Mouse (Mus musculus) bone marrow, adult 2 months (tissue): ENCODE measurements around the gene Morf4l2. TPM values are rescaled to one million over a fixed set of nuclear protein-coding genes. Genes with fewer than 3 reads are reported as not detected.

Source experiments
- H3K27ac ChIP-seq: fragments of 200-500 bp; 2 replicates; pipeline ENCODE4 v1.5.1; 2012; ENCODE audit warnings: low read depth, mild to moderate bottlenecking, control low read depth, inconsistent platforms, low read length; ENCODE audit not compliant: control insufficient read depth, poor library complexity, insufficient read depth
- H3K4me1 ChIP-seq: fragments of 200-500 bp; 2 replicates; pipeline ENCODE4 v1.6.1; 2011; ENCODE audit warnings: low read length; ENCODE audit not compliant: control insufficient read depth, insufficient read depth
- H3K4me3 ChIP-seq: fragments of 200-500 bp; replicated peaks from 2 replicates; pipeline ENCODE3; 2011; ENCODE audit warnings: mild to moderate bottlenecking, low read depth, low read length, control low read depth; ENCODE audit not compliant: control insufficient read depth
- CTCF ChIP-seq: fragments of 200-500 bp; IDR thresholded peaks from 2 replicates; pipeline ENCODE4 v1.5.1; 2011; ENCODE audit warnings: low read length, control low read depth; ENCODE audit not compliant: control insufficient read depth, insufficient read depth
- POLR2A ChIP-seq: fragments of 200-500 bp; IDR thresholded peaks from 2 replicates; pipeline ENCODE4 v1.6.1; 2011; ENCODE audit warnings: low read depth, mild to moderate bottlenecking, control low read depth, low read length, borderline replicate concordance; ENCODE audit not compliant: control insufficient read depth
- WGBS: fragments of 180-500 bp; shearing (Covaris S2); methylation state at CpG from one replicate; pipeline ENCODE4 v1.1.7; 2018; 5-methylcytosine and 5-hydroxymethylcytosine counted together
- polyA plus RNA-seq: library from polyadenylated mRNA; stranded (reverse); fragments of >200 nt; gene quantifications from 2 replicates; pipeline ENCODE4 v1.2.4, GENCODE M21; 2011; ENCODE audit warnings: low replicate concordance; ENCODE audit not compliant: missing spikeins, insufficient read depth, insufficient read length

Gene Morf4l2
- polyA plus RNA-seq: 84.4 and 155 TPM in 2 replicates

DNA sequence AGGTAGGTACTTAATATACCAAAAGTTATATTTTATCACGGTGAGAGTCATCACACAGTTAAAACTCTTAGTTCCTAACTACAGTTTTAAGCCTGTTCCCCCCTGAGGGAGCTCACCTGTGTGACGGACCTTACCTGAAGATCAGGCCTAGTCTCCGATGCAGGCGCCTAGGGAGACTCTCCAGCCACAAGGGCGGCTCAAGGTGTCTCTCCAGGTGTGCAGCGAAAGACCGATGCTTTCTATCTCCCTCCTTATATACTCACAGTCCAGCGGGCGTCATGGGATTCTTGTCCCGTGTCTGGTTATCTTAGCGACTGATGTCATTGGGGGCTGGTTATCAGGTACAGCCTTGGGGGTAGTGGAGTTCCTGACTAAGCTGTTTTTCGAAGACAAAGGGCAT is at the start of gene Morf4l2:
Morf4l2 (minus strand) TSS at position 232 of the 400 bp plus-strand sequence.
- no peak within 1 kb of the TSS for H3K4me3 ChIP-seq
- 79% methylated on average over 12 of the region's 12 CpGs for WGBS
- H3K27ac ChIP-seq: no peak within 1 kb of the TSS
- TF ChIP-seq CTCF (no peak), POLR2A (no peak)
- no peaks in the 10 kb centered on the region for H3K4me1 ChIP-seq

DNA sequence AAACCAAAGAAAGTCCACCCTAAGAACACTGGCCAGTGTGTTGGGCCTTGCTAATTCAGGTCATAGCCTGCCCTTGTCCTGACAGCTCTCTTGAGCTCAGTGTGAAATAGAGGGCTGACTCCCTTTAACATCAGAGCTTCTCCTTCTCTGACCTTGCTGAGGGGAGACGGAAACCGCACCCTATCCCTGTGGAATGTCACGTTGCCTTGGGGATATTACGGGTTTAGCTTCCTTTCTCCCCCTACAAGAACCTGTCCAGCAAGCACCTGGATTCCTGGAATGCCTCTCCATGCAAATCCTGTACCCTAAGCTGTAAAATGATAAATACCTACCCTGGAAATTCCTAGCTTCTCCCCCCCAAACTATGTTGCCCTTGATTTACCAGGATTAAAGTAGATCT is 46.0 kb upstream of the Morf4l2 start:
- Histone ChIP-seq H3K27ac (no peak overlapping the region), H3K4me1 (no peaks in the 10 kb centered on the region), H3K4me3 (no peak overlapping the region)
- WGBS: 90% methylated on average over 4 of the region's 4 CpGs
- TF ChIP-seq CTCF (no peak), POLR2A (no peak)

DNA sequence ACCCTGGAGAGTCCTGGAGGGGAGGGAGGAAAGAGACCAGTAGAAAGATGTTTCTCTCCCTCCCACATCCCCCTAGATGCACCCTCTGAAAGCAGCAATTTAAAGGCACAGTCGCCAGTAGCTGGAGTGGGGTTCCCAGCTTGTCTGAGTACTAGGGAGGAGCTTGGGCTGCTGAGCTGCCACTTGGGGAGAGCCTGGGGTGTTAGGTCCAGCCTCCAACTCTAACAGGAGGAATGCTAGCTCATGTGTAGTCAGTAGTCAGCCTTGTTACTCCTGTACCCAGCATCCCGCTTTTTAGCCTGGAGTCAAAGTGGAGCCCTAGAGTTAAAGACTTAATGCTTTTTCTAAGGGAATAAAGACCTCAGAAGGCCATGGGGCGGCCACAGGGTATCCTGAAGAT is 36.6 kb upstream of the Morf4l2 start, which contains the start of gene Glra4:
Glra4 (minus strand) TSS at position 101 of the 400 bp plus-strand sequence.
- WGBS: 64% methylated on average over 3 of the region's 3 CpGs
- TF ChIP-seq CTCF: no peak
- no peak for TF ChIP-seq POLR2A

DNA sequence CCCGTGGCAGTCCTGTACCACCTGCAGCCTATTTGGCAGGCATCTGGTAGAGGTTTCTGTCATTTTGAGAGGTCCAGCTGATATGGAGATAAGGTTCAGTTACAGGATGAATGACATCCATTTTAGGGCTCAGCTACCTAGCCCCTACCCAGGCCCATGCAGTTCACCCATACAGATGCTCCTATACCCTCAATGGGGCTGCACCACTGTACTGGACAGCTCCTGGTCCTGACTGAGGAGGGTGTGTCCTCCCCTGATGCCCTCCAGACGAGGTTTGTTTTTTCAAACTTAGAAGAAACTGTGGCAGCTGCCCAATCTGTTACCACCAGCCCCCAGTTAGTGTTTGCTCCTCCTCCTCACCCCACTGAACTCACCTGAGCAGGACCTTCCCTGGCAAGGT is 35.8 kb upstream of the Morf4l2 start:
- TF ChIP-seq POLR2A (no peak), CTCF (no peak)
- Histone ChIP-seq H3K4me3 (no peak overlapping the region), H3K27ac (no peak overlapping the region), H3K4me1 (no peaks in the 10 kb centered on the region)
- WGBS: 48% methylated on average over 2 of the region's 2 CpGs

More for the DNA sequence above, 36.6 kb upstream of the Morf4l2 start, which contains the start of gene Glra4:
- Histone ChIP-seq H3K4me1 (no peaks in the 10 kb centered on the region), H3K27ac (no peak within 1 kb of the TSS), H3K4me3 (no peak within 1 kb of the TSS)

DNA sequence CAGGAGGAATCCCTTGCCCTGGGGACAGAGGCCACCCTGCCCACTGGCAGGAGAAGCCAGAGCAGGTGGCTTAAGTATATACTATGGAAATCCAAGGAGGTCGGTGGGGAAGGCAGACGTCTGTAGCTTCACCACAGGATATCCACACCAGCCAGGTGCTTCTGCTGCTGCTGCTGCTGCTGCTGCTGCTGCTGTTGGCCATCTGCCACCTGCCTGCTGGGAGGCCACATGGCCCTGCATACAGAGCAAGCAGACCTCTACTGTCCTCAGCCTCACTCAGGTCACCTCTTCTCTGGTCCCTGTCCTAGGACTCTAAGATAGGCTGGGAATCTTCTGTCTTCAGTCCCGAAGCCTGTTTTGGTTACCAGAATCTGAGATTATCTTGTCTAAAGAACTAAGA is 34.6 kb upstream of the Morf4l2 start:
- Histone ChIP-seq H3K27ac (no peak overlapping the region), H3K4me1 (no peaks in the 10 kb centered on the region), H3K4me3 (no peak overlapping the region)
- 52% methylated on average over 3 of the region's 3 CpGs for WGBS
- TF ChIP-seq POLR2A: no peak
- no peak for TF ChIP-seq CTCF

DNA sequence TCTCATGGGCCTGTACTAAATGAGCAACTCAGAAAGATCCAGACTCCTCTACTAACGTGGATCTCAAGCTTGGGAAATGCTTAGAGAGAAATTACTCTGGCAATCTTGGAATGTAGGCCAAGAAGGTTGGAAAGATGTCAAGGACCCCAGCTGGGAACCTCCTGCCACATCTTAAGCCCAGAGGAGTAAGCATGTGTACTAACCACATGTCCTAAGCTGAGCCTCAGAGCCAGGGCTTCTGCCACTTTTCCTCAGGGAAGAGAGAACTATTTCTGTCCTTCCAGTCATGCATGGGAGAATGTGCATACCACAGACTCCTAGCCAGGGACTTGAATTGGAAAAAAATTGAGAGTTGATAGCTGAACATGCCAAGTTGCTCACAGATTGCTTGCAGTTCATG is 29.5 kb upstream of the Morf4l2 start:
- no peak overlapping the region for H3K27ac ChIP-seq
- no peaks in the 10 kb centered on the region for H3K4me1 ChIP-seq
- no peak overlapping the region for H3K4me3 ChIP-seq
- TF ChIP-seq POLR2A: no peak
- no peak for TF ChIP-seq CTCF
- WGBS: 62% methylated on average over 1 of the region's 1 CpGs

DNA sequence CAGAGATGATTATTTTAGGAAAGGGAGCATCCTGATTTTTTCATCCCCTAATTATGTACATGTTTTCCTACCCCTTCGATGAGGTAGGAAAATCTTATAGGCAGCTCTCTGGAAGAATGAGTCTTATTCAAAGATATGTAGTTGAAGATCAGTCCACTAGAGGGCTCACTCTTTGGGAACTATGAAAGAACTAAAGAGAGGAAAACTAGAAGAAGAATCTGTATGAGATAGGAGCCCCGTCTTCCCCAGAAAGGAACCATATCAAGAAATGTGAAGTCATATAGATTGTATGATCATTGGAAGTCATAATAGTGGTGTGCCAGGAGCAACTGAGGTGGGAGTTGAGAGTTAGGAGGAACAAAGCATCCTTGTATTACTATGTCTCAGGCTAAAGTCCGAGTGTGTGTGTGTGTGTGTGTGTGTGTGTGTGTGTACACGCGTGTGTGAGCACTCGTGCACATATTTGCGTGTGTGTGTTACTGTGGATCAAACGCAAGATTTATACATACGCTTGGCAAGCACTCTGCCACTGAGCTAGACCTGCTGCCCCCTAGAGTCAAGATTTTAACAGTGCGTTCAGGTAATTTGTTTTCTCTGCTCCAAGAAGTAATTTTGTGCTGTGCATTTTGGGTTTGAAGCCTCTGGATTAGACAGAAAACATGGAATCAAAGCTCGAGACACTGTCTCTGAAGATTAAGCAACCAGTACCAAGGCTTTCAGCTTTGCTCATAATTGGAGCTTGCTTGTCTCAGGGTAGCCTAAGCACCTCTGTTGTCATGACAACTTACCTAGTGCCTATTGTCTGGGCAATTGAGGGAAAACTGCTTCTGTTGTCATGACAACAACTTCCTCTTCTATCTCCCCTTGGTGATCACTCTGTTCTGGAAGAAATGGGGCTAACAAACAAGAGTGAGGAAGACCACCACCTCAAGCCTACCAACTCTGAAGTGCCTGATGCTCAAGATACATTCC is 17.9 kb upstream of the Morf4l2 start:
- Histone ChIP-seq H3K4me1 (no peaks in the 10 kb centered on the region), H3K4me3 (no peak overlapping the region), H3K27ac (no peak overlapping the region)
- WGBS: 53% methylated on average over 11 of the region's 11 CpGs
- TF ChIP-seq POLR2A (no peak), CTCF (peak; percentile 28)

DNA sequence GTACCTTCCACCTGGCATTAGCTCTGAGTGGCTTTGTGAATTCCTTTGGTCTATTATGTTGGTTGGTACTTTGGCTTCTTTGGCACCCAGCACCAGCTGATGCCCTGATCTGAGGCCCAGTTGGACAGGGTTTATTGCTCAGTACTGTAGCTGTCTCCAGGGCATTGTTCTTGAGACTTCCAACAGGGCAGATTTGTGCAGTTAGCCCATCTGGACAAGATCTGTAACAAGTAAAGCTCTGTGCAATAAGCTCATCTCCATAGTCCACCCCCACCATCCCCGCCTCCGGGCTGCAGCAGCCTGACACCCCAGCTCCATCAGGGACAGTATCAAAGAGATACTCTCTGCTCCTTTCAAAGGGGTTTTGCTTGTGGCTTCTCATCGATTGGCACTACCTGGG is 12.0 kb upstream of the Morf4l2 start:
- 70% methylated on average over 3 of the region's 3 CpGs for WGBS
- TF ChIP-seq CTCF: no peak
- no peak for TF ChIP-seq POLR2A
- no peak overlapping the region for H3K27ac ChIP-seq

More for the DNA sequence above, 12.0 kb upstream of the Morf4l2 start:
- Histone ChIP-seq H3K4me1 (no peaks in the 10 kb centered on the region), H3K4me3 (no peak overlapping the region)
